Mouse (Mus musculus) liver, embryonic 15.5 days (tissue): ENCODE measurements at regions not wholly inside any gene's neighbourhood (a gene's known extent, or its start where the extent isn't known, plus 50 kb on each side); places are given as distances from the start of the nearest gene placed in this dataset.
A peak's percentile ranks its signal among the peaks of the same experiment; 100 is the strongest.

Experiments
- ATAC-seq: fragments of 200-750 bp; cut with Nextera tagmentation; 2 replicates; pipeline ENCODE4 v1.8.0; 2017; ENCODE audit warnings: moderate number of reproducible peaks, mild to moderate bottlenecking, moderate library complexity; ENCODE audit not compliant: insufficient read depth
- H3K27ac ChIP-seq: fragments of 300-500 bp; sonication (generic); replicated peaks from 2 replicates; pipeline ENCODE4 v1.5.1; 2015; ENCODE audit warnings: mild to moderate bottlenecking, inconsistent platforms
- H3K27me3 ChIP-seq: fragments of 300-500 bp; sonication (generic); 2 replicates; pipeline ENCODE4 v1.6.1; 2015; ENCODE audit warnings: mild to moderate bottlenecking, inconsistent platforms
- H3K36me3 ChIP-seq: fragments of 300-500 bp; sonication (generic); replicated peaks from 2 replicates; pipeline ENCODE4 v1.6.1; 2015; ENCODE audit warnings: moderate library complexity, mild to moderate bottlenecking, inconsistent platforms
- H3K4me1 ChIP-seq: fragments of 300-500 bp; sonication (generic); replicated peaks from 2 replicates; pipeline ENCODE4 v1.6.1; 2015; ENCODE audit warnings: inconsistent platforms
- H3K4me2 ChIP-seq: fragments of 300-500 bp; sonication (generic); 2 replicates; pipeline ENCODE4 v1.6.1; 2015; ENCODE audit warnings: moderate library complexity, mild to moderate bottlenecking, inconsistent platforms
- H3K4me3 ChIP-seq: fragments of 300-500 bp; sonication (generic); replicated peaks from 2 replicates; pipeline ENCODE4 v1.5.1; 2015; ENCODE audit warnings: mild to moderate bottlenecking, inconsistent platforms
- H3K9ac ChIP-seq: fragments of 300-500 bp; sonication (generic); 2 replicates; pipeline ENCODE4 v1.6.1; 2015; ENCODE audit warnings: moderate library complexity, mild to moderate bottlenecking, inconsistent platforms
- H3K9me3 ChIP-seq: fragments of 300-500 bp; sonication (generic); replicated peaks from 2 replicates; pipeline ENCODE4 v1.6.1; 2016; ENCODE audit warnings: inconsistent platforms
- WGBS: fragments of 180-500 bp; shearing (Covaris S2); methylation state at CpG from one replicate; pipeline ENCODE4 v1.1.7; 2015; ENCODE audit warnings: mixed read lengths; ENCODE audit not compliant: insufficient replicate concordance; 5-methylcytosine and 5-hydroxymethylcytosine counted together

DNA sequence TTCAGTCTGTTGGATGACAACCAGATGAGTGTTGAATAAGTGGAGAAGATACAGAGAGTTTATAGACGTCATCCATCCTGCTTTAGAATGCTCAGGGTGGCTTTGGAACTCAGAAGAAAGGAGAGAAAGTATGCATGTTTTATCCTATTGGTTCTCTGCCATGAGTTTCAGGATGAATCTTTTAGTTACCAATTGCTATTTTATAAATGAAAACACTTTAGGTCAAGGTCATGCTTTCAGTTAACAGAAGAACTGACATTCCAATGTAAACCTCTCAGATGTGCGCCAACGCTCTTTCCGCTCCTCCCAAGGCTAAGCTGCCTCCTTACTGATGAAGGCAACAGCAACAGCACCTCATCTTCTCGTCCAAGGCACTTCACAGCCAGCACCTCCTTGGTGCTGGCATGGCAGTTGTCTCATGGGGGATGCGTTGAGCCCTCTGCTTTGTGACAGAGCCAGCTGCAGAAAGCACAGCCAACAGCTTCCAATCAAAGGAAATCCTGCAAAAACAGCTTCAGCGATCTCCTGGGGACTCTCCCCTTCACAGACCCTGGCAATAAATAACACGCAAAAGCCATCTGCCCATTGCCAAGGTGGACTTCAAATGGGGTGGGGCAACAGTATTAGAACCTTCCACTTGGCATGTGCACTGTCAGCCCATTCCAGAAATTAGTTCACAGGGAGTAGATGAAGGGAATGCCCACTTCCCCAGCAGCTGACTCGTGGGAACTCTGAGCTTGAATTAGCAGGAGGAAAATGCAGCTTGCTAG lies 580.9 kb upstream of the Klf4 start:
- H3K36me3 ChIP-seq, result no peaks in the 10 kb centered on the region
- ATAC-seq, result no peak
- no peak overlapping the region for H3K9ac ChIP-seq
- H3K4me2 ChIP-seq, result peak overlapping the region; percentile 37; the same call in 1 of the 2 replicates
- H3K4me1 ChIP-seq, result no peaks in the 10 kb centered on the region
- H3K27ac ChIP-seq, result peak overlapping the region; percentile 53
- no peak overlapping the region for H3K4me3 ChIP-seq
- H3K27me3 ChIP-seq, result no peaks in the 10 kb centered on the region
- H3K9me3 ChIP-seq, result no peaks in the 10 kb centered on the region
- WGBS, result 43% methylated on average over 9 of the region's 9 CpGs

DNA sequence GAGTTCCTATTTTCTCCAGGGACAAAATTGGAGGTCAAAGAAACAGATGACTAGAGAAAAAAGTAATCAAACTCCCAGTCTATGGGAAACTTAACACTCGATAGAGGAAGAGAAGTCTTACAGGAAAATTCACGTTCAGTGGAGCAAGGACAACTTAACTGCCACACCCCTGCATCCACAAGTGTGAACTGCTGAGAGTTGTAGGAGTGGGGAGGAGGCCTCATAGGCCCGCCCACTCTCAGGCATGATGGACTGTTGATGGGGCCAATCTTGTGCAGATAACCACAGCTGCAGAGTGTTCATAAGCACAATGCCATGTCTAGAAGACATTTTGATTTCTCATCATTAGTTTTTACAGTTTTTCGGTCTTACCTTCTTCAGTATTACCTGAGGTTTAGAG lies 574.7 kb upstream of the Klf4 start:
- ATAC-seq, result no peak
- no peaks in the 10 kb centered on the region for H3K4me1 ChIP-seq
- no peaks in the 10 kb centered on the region for H3K36me3 ChIP-seq
- H3K9ac ChIP-seq, result no peak overlapping the region
- no peaks in the 10 kb centered on the region for H3K27me3 ChIP-seq
- H3K4me2 ChIP-seq, result no peak overlapping the region
- 49% methylated on average over 4 of the region's 4 CpGs for WGBS
- H3K27ac ChIP-seq, result no peak overlapping the region
- H3K4me3 ChIP-seq, result no peak overlapping the region
- no peaks in the 10 kb centered on the region for H3K9me3 ChIP-seq

DNA sequence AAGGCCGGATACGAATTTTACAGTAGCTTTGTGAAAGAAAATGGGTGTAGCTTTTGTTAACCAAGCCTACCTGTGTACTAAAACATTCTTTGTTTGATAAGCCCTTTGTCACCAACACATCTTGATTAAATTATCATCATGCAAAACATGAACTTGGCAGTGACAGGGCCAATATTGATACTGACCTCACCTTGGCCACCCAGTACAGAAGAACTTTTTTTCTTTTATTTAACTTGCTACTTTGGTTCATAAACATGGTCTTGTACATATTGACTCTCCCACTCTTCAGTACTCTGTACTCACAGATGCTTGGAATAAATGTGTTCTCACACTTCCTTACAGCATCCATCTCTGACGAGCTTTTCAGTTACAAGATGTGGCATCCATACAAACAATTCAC lies 570.0 kb upstream of the Klf4 start:
- no peak overlapping the region for H3K4me3 ChIP-seq
- H3K27ac ChIP-seq, result no peak overlapping the region
- 64% methylated on average over 3 of the region's 3 CpGs for WGBS
- no peak overlapping the region for H3K9ac ChIP-seq
- no peaks in the 10 kb centered on the region for H3K36me3 ChIP-seq
- no peak for ATAC-seq
- no peaks in the 10 kb centered on the region for H3K9me3 ChIP-seq
- no peaks in the 10 kb centered on the region for H3K27me3 ChIP-seq
- H3K4me2 ChIP-seq, result no peak overlapping the region
- no peaks in the 10 kb centered on the region for H3K4me1 ChIP-seq

DNA sequence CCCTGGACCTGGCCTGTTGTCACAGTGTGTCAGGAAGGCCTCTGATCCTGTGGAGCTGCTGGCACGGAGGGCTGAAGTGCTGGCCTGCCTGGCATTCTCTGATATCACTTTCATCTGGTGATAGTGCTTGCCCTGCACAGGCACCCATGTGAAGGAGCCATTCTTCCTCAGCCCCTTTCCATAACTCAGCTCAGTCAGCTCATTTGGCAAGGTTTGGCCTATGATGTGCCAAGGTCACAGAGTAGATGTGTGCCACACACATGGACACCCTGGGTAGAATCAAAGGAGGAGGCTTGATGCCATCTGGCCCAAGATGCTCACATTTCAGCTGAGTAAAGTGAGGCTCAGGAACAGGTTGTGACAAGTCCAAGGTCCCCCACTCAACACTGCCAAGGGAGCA lies 558.5 kb upstream of the Klf4 start:
- Histone ChIP-seq H3K4me1 (no peaks in the 10 kb centered on the region), H3K27ac (no peak overlapping the region), H3K9me3 (no peaks in the 10 kb centered on the region), H3K27me3 (no peaks in the 10 kb centered on the region), H3K4me3 (no peak overlapping the region), H3K36me3 (no peaks in the 10 kb centered on the region), H3K9ac (no peak overlapping the region), H3K4me2 (no peak overlapping the region)
- 43% methylated on average over 1 of the region's 1 CpGs for WGBS
- no peak for ATAC-seq

DNA sequence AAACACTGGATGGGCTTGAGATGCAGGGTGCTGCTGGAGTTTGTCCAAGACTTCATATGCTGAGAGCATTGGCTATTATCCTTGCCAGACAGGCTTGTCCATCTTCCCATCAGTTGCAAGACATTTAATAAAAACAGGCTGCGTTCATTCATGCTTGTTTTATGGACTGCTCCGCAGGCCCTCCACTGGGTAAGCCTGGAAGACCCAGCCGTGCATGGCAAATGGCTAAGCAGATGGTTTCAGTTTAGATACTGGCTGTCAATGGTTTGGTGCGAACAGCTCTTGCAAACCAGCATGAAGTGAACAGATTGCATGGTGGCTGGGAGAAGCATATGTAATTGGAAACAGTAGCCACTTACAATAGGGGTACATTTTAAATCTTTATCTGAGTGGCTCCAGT lies 556.4 kb upstream of the Klf4 start:
- WGBS, result 64% methylated on average over 4 of the region's 4 CpGs
- no peaks in the 10 kb centered on the region for H3K36me3 ChIP-seq

DNA sequence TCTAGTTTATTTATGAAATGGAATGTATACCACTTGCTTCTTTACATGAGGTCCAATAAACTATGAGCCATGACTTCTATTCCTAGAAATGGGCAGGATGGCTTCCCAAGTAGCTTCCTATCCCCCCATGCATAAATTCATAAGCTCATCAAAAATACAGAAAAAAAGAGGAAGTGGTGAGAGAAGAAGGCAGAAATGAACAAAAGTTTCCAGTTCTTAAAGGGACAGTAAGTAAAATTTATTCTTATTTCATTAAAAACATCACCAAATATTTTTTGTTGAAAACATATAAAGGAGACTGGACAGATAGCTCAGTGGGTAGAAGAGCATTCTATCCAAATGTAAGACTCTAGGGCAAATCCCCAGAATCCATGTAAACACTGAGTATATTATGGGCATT lies 554.0 kb upstream of the Klf4 start:
- H3K4me1 ChIP-seq, result no peaks in the 10 kb centered on the region
- H3K4me2 ChIP-seq, result no peak overlapping the region
- no peak overlapping the region for H3K9ac ChIP-seq
- ATAC-seq, result no peak
- no peak overlapping the region for H3K4me3 ChIP-seq
- no peaks in the 10 kb centered on the region for H3K9me3 ChIP-seq
- no peaks in the 10 kb centered on the region for H3K36me3 ChIP-seq
- no peak overlapping the region for H3K27ac ChIP-seq
- no peaks in the 10 kb centered on the region for H3K27me3 ChIP-seq

More for the DNA sequence above, 556.4 kb upstream of the Klf4 start:
- H3K27me3 ChIP-seq, result no peaks in the 10 kb centered on the region
- no peak overlapping the region for H3K27ac ChIP-seq
- H3K4me3 ChIP-seq, result no peak overlapping the region
- H3K9ac ChIP-seq, result no peak overlapping the region
- ATAC-seq, result no peak
- H3K4me2 ChIP-seq, result no peak overlapping the region
- no peaks in the 10 kb centered on the region for H3K4me1 ChIP-seq
- no peaks in the 10 kb centered on the region for H3K9me3 ChIP-seq

DNA sequence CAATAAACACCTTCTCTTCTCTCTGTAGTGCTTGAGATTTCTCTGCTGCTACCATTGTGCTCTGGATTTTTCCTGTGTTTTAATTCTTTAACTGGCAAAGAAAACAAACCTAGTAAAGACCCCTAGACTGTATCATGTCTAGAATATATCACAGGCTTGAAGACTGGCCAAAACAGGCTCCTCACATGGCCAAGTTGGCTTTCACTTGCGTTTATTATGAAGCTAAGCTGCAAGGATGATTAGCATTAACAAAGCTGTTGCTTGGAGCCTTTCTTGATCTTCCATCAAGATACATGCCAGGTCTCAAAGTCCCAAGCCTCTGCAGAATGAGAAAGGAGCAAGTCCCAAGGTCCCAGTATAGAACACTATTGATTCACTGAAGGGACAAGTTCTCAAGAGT lies 551.9 kb upstream of the Klf4 start:
- H3K9ac ChIP-seq, result no peak overlapping the region
- 53% methylated on average over 1 of the region's 1 CpGs for WGBS
- H3K4me1 ChIP-seq, result no peaks in the 10 kb centered on the region
- H3K27ac ChIP-seq, result no peak overlapping the region
- H3K9me3 ChIP-seq, result no peaks in the 10 kb centered on the region
- H3K36me3 ChIP-seq, result no peaks in the 10 kb centered on the region
- no peak for ATAC-seq
- no peaks in the 10 kb centered on the region for H3K27me3 ChIP-seq
- H3K4me3 ChIP-seq, result no peak overlapping the region
- H3K4me2 ChIP-seq, result no peak overlapping the region

DNA sequence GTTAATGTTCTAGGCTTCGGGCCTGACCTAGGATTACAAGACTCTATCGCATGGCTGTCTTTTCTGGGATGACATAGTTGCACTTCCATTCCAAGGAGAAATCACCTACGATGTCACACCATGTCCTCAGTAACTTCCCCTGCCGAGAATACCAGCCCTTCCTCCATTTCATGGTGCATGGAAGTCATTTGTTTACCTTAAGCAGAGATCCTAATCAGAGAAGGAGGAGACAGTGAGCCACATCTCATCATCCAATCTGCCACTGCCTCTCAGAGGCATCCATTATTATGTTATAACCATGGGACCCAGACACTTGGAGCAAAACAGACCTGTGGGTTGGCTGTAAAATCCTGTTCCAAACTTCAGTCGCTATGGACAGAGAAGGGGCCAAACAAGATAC lies 550.1 kb upstream of the Klf4 start:
- no peak overlapping the region for H3K4me2 ChIP-seq
- no peaks in the 10 kb centered on the region for H3K9me3 ChIP-seq
- no peaks in the 10 kb centered on the region for H3K4me1 ChIP-seq
- H3K36me3 ChIP-seq, result no peaks in the 10 kb centered on the region
- no peaks in the 10 kb centered on the region for H3K27me3 ChIP-seq
- no peak overlapping the region for H3K9ac ChIP-seq
- WGBS, result 58% methylated on average over 5 of the region's 5 CpGs
- H3K4me3 ChIP-seq, result no peak overlapping the region
- H3K27ac ChIP-seq, result no peak overlapping the region
- no peak for ATAC-seq

DNA sequence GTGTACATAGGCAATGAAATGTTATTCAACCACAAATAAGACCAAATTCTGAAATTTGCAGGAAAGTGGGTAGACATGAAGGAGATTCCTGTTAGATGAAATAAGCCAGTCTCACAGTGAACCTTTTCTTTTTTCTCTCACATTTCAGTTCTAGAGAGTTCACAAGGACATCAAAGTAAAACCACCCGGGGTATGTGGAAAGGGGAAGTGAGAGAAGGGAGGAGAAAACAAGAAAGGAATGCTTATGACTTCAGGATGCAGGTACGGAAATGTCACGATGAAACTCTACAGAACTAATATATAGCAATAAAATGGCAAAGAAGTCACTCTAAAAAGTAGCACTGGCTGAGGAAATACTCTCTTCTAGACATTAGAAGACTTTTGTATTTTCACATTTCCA lies 548.7 kb upstream of the Klf4 start:
- Histone ChIP-seq H3K4me3 (no peak overlapping the region), H3K9me3 (no peaks in the 10 kb centered on the region), H3K4me1 (no peaks in the 10 kb centered on the region), H3K27me3 (no peaks in the 10 kb centered on the region), H3K4me2 (no peak overlapping the region), H3K9ac (no peak overlapping the region), H3K36me3 (no peaks in the 10 kb centered on the region), H3K27ac (no peak overlapping the region)
- 32% methylated on average over 3 of the region's 3 CpGs for WGBS
- ATAC-seq, result no peak

DNA sequence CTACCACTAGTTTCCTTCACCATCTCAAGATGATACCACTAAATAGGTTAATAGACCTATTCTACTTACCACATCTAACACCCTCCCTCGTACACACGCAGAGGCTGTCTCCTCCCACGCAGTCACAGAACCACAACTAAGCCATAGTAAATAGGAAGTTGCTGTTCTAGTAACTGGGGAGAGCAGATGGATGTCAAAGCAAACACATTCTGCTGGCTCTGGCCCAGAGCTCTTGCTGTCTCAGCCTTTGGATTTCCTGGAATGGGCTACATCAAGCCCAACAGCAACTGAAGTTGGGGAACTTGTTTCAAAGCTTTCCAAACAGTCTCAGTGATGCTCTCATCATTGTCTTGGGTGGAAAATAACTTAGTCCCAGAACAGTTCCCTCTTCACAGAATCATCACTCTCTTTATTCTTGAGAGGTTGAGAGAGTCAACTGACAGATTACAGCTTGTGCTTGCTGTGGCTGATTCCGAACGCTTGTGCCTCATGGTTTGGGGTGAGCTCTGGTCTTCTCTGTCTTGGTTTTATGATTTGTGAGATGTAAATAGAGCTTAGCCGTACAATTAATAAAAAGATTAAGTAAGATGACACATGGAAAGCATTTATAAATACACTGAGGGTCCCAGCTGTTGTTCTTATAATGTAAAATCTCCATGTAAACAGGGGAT lies 538.5 kb upstream of the Klf4 start:
- ATAC-seq, result no peak
- WGBS, result 40% methylated on average over 6 of the region's 6 CpGs

DNA sequence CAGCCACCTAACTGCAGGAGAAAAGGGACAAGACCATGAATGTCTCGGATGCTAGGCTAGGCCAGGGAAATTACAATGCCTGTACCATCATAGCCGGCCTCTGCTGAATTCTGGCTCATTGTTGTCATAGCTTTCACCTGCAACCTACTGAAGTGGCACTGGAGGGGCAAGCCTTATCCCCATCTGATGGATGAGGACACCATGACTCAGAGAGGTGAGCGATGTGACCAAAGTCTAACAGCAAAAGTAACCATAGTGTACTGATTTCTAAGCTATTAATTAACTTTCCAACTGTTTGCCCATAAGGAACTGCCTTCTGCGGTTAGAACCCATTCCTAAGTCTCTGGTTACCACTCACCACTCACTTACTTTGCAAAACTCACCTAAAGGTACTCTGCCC lies 536.6 kb upstream of the Klf4 start:
- Histone ChIP-seq H3K27me3 (no peaks in the 10 kb centered on the region), H3K4me2 (no peak overlapping the region), H3K4me3 (no peak overlapping the region), H3K9me3 (no peaks in the 10 kb centered on the region), H3K9ac (no peak overlapping the region), H3K4me1 (no peaks in the 10 kb centered on the region), H3K36me3 (no peaks in the 10 kb centered on the region), H3K27ac (no peak overlapping the region)
- no peak for ATAC-seq
- WGBS, result 59% methylated on average over 4 of the region's 4 CpGs

More for the DNA sequence above, 538.5 kb upstream of the Klf4 start:
- Histone ChIP-seq H3K4me2 (no peak overlapping the region), H3K4me1 (no peaks in the 10 kb centered on the region), H3K9me3 (no peaks in the 10 kb centered on the region), H3K36me3 (no peaks in the 10 kb centered on the region), H3K27me3 (no peaks in the 10 kb centered on the region), H3K4me3 (no peak overlapping the region), H3K9ac (no peak overlapping the region), H3K27ac (no peak overlapping the region)

DNA sequence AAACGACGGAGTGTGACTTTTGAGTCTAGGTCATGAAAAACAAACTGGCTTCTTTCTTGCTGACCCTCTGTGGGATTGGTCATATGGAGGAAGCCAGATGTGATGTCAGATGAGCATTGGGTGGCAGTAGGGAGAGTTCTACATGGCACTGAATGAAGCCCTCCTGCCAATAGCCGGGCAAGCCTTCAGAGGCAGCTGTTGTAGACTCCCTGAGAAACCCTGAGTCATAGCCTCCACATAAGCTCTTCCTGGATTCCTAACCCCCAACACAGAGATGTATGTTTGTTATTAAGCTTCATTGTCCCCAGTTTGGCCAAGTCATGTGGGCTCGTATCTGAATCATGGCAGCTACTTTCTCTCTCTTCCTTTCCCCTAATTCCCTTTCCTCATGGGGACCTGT lies 532.4 kb upstream of the Klf4 start:
- Histone ChIP-seq H3K4me3 (no peak overlapping the region), H3K9me3 (no peaks in the 10 kb centered on the region), H3K9ac (no peak overlapping the region), H3K27ac (no peak overlapping the region), H3K4me2 (no peak overlapping the region), H3K4me1 (no peaks in the 10 kb centered on the region), H3K36me3 (no peaks in the 10 kb centered on the region), H3K27me3 (no peaks in the 10 kb centered on the region)
- ATAC-seq, result no peak
- WGBS, result 71% methylated on average over 4 of the region's 4 CpGs
